Comparison of ENCODE assay signal across 8 mouse cellular contexts in the genomic region with DNA sequence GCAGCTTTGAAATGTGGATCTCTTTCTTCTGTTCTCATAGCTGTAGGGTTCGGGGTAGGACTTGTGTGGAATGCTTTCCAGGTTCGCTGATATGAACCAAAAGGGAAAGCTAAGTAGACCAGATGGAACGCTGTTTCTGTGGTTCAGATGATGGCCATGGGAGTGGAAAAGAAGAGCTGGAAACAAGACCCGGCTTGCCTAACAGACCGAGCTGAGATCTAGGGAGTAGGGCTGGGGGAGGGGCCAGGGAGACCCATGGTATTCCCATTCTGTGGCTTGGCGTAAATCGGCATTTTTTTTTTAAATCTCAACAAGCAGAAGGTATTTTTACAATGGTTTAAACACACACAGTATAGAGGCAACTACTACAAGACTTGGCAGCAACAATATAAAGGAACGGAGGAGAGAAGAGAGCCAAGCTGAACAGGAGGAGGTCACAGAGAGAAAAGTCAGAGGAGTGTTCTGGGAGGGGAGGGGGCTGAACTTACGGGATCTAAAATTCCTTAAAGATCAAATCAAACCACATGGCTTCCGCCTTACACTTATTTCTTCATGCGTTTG. TPM values are rescaled to one million over a fixed set of nuclear protein-coding genes. Genes with fewer than 3 reads are reported as not detected.
DNase-seq lines count a peak whose midpoint lies in the region; ATAC-seq and TF ChIP-seq lines count a peak whose summit lies in the region.

A gene (minus strand): TSS at position 132 of the 561 bp plus-strand sequence.

- peak within 1 kb of the TSS; percentile 81 for H3K27ac ChIP-seq in limb, embryonic 15.5 days
- H3K27ac ChIP-seq in stomach, embryonic 14.5 days (ENCODE audit: low read length) = no peak within 1 kb of the TSS

- H3K4me3 ChIP-seq in E14TG2a.4 (replicated peaks; ENCODE audit: low read length) = peak within 1 kb of the TSS; percentile 14
- H3K4me3 ChIP-seq in limb, embryonic 15.5 days = no peak within 1 kb of the TSS
- no peak within 1 kb of the TSS for H3K4me3 ChIP-seq in stomach, embryonic 14.5 days (ENCODE audit: low read depth, low read length)

- no peaks in the 10 kb centered on the region for H3K9me3 ChIP-seq in E14TG2a.4 (ENCODE audit: low read length)
- H3K9me3 ChIP-seq in limb, embryonic 15.5 days = no peaks in the 10 kb centered on the region
- H3K9me3 ChIP-seq in stomach, embryonic 14.5 days (ENCODE audit: control insufficient read depth, low read depth, low read length) = no peaks in the 10 kb centered on the region

- no peaks in the 10 kb centered on the region for H3K27me3 ChIP-seq in E14TG2a.4 (ENCODE audit: insufficient read depth, low read length)
- no peaks in the 10 kb centered on the region for H3K27me3 ChIP-seq in limb, embryonic 15.5 days
- H3K27me3 ChIP-seq in stomach, embryonic 14.5 days (ENCODE audit: control insufficient read depth, insufficient read depth, low read length) = no peaks in the 10 kb centered on the region

- TF ChIP-seq CTCF in E14TG2a.4 (conservative IDR thresholded peaks at IDR 0.05; ENCODE audit: low read length) = no peak

- no peaks in the 10 kb centered on the region for H3K36me3 ChIP-seq in E14TG2a.4 (ENCODE audit: insufficient read depth, low read length)
- no peaks in the 10 kb centered on the region for H3K36me3 ChIP-seq in limb, embryonic 15.5 days
- H3K36me3 ChIP-seq in stomach, embryonic 14.5 days (ENCODE audit: control insufficient read depth, insufficient read depth, low read length) = no peaks in the 10 kb centered on the region

- H3K4me1 ChIP-seq in E14TG2a.4 (replicated peaks; ENCODE audit: low read depth, low read length) = peaks cover 69% of the 10 kb centered on the region
- H3K4me1 ChIP-seq in limb, embryonic 15.5 days = peaks cover 21% of the 10 kb centered on the region
- H3K4me1 ChIP-seq in stomach, embryonic 14.5 days (ENCODE audit: control insufficient read depth, insufficient read depth, low read length) = no peaks in the 10 kb centered on the region

- no peak for ATAC-seq in erythroblast, adult 5-6 weeks (replicated peaks; ENCODE audit: low FRiP score, poor library complexity, severe bottlenecking)
- peak; percentile 74 for ATAC-seq in limb, embryonic 15.5 days (ENCODE audit: insufficient number of reproducible peaks, low FRiP score, low TSS enrichment, low read depth)
- ATAC-seq in stomach, embryonic 14.5 days (ENCODE audit: insufficient number of reproducible peaks, insufficient read depth, low FRiP score, low read depth) = no peak

- peak; percentile 38 to 44 for DNase-seq in cerebellum, postnatal 14 days
- no peak for DNase-seq in cerebellum, adult 11-12 months
- DNase-seq in heart, postnatal 4 days = no peak
- DNase-seq in cerebellum, adult 18-20 months = no peak

- peak within 1 kb of the TSS; percentile 10; the same call in 1 of the 2 replicates for H3K4me2 ChIP-seq in limb, embryonic 15.5 days
- no peak within 1 kb of the TSS for H3K4me2 ChIP-seq in stomach, embryonic 14.5 days (replicated peaks; ENCODE audit: low read depth, low read length)

- no peak within 1 kb of the TSS for H3K9ac ChIP-seq in limb, embryonic 15.5 days
- H3K9ac ChIP-seq in stomach, embryonic 14.5 days (replicated peaks; ENCODE audit: low read depth, low read length) = no peak within 1 kb of the TSS

- 28% methylated on average over 11 of the region's 11 CpGs for WGBS in limb, embryonic 15.5 days
- WGBS in stomach, embryonic 14.5 days = 68% methylated on average over 11 of the region's 11 CpGs

RNA-seq across cellular contexts. Expression of the gene that starts here (rescaled TPM):
- 41.8 and 71.3 TPM in 2 replicates for total RNA-seq in erythroblast, adult 5-6 weeks (2015; ENCODE audit: low replicate concordance)
- 33.5 and 38.6 TPM in 2 replicates for total RNA-seq in erythroblast, adult 5-6 weeks (2017; ENCODE audit: low replicate concordance)
- 10 to 100 TPM; 77.6 to 84.1 TPM for total RNA-seq in heart, postnatal 4 days (2021)
- 98.9 and 103 TPM in 2 replicates for polyA plus RNA-seq in limb, embryonic 15.5 days (2015; fragmentation: Nextera tagmentation; extraction: Ambion mirVana)
- 94.3 and 99.9 TPM in 2 replicates for polyA plus RNA-seq in stomach, embryonic 14.5 days (2014; fragmentation: Nextera tagmentation; extraction: Ambion mirVana)

Comparison
In these comparisons a context has a peak if more than half of its experiments do, and no peak if none do; other contexts are left out.
1. DNase-seq: peak in cerebellum, postnatal 14 days (2 of 2); none in cerebellum, adult 11-12 months (single experiment), heart, postnatal 4 days (single experiment) and cerebellum, adult 18-20 months (0 of 2).